Mouse (Mus musculus) liver, adult 2 months (tissue): Measurements from ENCODE around the gene Nlrp4f.

Experiments
- CTCF ChIP-seq: fragments of 200-500 bp; IDR thresholded peaks from 2 replicates; pipeline ENCODE4 v1.5.1; 2011; ENCODE audit warnings: low read depth, low read length, control low read depth
- POLR2A ChIP-seq: fragments of 200-500 bp; IDR thresholded peaks from 2 replicates; pipeline ENCODE4 v1.6.1; 2011; ENCODE audit warnings: low read length, control low read depth; ENCODE audit not compliant: insufficient read depth; ENCODE audit errors: extremely low read depth

- no peak for TF ChIP-seq CTCF
- no peak; the same call in 1 of the 2 replicates for TF ChIP-seq POLR2A
Observed at GRCm38 (mm10) chr13:65240509-65241098, 34.8 kb upstream of the Nlrp4f start.
